Mouse (Mus musculus) cerebellum, postnatal 10 days (tissue): ENCODE results near the gene Nudt3.

Source experiments
- DNase-seq, 2 experiments: peaks; one replicate each; pipeline ENCODE4 v3.0.0; 2021; ENCODE audit warnings: mixed read lengths in 2 of 2

The Nudt3 gene

DNA sequence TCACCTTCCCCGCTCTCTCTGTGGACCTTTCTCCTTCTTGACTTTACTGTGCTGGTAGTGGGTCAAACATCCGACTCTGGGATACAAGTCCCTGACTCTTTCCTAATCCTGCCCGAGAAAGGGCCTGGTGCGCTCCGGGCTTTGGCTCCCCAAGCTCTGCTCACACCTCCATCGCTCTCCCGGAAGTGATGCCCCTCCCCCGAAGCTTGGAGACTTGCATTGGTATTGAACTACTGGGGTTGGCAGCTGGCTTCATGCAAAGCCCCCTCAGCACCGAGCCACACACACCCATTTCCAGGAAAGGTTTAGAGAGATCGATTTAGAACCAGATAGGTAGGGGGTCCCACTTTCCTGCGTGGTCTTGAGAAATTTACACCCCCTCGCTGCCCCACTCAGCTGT, 77.3 kb downstream of the Nudt3 start:
- peak in 1 of 2 experiments; percentile 21 for DNase-seq

GRCm38 (mm10) chr17:27544551-27544950, 78.7 kb downstream of the Nudt3 start:
- no peak for DNase-seq

- DNase-seq, result peak in 1 of 2 experiments; percentile 42
Measured at GRCm38 (mm10) chr17:27541984-27542383, 81.3 kb downstream of the Nudt3 start.

- DNase-seq, result peak in 1 of 2 experiments; percentile 25
Measured at GRCm38 (mm10) chr17:27541261-27541660, 82.0 kb downstream of the Nudt3 start.

DNA sequence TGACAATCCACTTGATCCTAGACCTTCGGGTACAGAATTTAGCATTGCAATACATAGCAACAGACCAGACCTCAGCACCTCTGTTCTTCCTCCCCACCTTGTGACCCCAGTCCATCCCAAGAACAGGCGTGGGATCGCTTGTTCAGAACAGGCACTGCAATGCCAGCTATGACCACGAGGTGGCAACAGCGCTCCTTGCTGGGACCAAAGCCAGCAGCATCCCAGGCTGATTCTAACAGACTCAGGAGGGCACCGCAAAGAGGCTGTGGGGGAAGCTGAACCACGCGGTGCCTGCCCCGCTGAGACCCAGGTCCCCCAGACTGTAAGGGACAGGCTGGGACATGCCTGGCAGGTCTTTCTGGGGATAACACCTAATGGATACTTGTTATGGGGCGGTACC, 88.6 kb downstream of the Nudt3 start:
- DNase-seq, result peak; percentile 95 to 97

GRCm38 (mm10) chr17:27533354-27533753, 89.9 kb downstream of the Nudt3 start:
- peak in 1 of 2 experiments; percentile 23 for DNase-seq

DNA sequence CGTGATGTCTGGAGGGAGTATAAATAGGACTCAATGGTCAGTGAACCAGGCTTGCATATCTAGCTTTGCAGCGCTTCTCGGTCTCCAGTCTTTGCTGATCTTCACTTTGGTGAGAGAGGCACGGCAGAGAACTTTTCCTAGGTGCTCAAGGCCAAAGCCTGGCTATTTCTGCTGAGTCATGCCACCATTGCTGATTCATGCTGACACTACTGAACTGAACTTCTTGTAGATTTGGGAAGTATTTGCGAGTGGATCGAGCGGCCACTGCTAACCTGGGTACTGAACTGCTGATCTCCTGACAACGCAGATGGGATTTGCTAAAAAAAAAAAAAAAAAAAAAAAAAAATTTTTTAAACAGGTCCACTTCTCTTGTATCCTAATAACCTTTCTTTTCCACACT, 91.2 kb downstream of the Nudt3 start:
- DNase-seq, result no peak
